Mouse (Mus musculus): ENCODE results near the gene Cdc14a.

Gene Cdc14a

DNA sequence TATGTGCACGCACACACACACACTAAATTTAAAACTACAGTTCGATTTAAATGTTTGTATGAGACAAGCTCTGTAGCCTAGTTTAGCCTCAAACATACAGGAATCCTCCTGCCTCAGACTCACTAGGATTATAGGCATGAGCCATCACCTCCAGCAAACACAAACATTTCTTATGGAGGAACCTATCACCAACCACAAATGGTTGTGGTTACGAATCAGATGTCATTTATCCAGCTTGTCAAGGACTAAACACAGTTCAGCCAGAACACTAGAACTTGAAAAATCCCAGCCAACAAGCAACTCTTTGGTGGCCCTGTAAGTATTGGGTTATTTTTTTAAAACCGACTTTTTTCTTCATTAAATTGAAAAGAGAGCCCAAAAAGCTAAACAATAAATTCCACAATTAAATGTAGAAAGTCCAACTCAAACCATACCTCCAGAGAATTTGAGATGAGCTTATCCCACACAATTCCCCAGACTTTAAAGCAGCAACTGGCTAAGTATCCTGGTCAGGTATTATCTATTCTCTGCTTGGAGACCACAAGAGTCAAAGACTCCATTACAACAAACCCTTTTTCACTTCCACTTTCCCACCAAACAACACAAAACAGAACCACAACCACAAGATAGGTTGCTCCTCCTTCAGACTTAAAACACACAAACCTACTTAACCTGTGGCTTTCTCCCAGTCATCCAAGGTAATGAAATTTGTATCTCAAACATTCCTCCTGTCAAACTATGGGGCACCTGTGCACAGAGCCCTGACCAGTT, 10.7 kb downstream of the Cdc14a start:
- DNase-seq (ENCODE audit: low spot score), result no peak

DNA sequence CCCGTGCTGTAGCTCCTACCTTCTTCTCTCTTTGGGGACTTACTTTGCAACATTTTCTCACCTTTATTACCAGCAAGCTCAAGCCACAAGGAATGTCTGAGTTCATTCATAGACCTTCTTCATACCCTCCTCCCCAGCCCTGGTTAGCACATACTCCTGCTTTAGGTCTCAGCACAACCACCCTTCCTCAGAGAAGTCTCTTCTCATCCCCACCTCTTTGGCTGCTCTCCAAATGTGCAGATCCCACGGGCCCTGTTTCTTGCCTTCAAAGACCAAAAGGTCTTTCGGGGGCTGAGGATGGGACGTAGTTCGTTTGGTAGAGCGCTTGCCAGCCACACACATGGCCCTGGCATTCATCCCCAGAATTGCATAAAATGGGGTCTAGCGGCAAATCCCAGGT, 13.8 kb downstream of the Cdc14a start:
- no peak for DNase-seq (ENCODE audit: low spot score)

DNA sequence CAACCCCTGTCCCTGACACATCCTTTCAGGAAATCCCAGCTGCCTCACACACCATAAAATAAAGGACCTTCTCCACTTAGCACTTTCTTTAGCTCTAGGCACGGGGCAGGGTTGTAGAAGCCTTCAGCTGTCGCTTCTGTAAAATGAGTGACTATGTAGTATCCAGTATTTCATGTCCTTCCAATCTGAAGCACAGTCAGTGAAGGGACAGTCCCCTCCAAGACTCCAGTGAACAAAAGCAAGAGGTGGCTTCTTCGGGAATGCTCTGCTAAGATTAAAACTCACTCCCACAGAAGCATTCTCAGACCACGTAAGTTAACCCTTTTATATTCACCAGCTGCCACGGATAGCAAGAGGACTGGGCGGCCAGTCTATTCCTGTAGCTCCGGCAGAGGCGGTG, 14.3 kb downstream of the Cdc14a start:
- no peak for DNase-seq (ENCODE audit: low spot score)

DNA sequence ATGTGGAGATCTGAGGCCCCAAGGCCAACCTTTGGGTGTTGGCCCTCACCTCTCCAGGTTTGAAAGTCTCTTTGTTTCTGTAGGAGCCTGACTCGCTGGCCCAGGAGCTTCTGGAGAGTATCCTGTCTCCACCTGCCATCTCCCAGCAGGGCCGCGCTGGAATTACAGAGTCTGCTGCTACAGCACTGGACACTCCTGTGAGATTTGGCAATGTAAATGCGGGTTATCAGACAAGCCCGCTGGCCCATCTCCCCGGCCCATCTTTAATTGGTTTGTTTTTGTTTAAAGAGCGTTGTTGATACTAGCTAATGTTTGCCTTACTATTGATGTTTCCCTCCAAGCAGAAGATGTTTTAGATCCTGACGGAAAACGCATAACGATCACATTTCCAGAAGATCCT, 15.0 kb downstream of the Cdc14a start:
- no peak for DNase-seq (ENCODE audit: low spot score)

DNA sequence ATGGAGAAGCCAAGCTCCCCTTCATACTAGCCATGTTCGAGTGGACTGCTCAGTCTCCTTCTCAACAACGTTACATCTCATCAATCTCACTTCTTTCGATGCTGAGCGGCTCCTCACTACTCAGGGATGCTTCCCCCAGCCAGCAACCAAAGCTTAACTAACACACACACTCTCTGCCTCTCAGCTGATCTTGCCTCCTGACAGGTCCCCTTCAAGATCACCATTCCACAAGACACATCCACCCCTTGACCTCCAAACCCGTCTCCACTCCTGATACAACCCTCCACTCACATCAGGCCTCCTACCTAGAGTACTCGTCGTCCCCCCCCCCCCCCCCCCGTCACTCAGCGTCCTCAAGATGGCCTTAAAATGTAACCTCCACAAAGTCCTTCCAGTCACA, 18.3 kb downstream of the Cdc14a start:
- no peak for DNase-seq (ENCODE audit: low spot score)

DNA sequence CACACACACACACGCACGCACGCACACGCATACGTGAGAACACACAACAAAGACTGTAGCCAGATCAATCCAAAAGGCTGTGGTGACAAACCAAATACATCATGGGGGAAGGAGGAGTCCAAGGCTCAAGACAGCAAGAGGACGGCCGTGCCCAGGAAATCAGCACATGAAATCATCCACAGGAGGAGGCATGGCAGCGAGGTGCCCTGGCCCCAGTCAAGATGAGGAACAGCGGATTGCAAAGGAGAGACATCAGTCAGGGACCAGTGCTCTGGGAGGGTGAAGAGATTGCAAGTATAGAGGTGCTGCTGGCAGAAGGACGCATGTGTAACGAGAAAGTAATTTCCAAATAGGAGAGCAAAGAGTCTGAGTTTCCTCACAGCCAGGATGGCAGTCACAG, 22.4 kb downstream of the Cdc14a start:
- no peak for DNase-seq (ENCODE audit: low spot score)

DNA sequence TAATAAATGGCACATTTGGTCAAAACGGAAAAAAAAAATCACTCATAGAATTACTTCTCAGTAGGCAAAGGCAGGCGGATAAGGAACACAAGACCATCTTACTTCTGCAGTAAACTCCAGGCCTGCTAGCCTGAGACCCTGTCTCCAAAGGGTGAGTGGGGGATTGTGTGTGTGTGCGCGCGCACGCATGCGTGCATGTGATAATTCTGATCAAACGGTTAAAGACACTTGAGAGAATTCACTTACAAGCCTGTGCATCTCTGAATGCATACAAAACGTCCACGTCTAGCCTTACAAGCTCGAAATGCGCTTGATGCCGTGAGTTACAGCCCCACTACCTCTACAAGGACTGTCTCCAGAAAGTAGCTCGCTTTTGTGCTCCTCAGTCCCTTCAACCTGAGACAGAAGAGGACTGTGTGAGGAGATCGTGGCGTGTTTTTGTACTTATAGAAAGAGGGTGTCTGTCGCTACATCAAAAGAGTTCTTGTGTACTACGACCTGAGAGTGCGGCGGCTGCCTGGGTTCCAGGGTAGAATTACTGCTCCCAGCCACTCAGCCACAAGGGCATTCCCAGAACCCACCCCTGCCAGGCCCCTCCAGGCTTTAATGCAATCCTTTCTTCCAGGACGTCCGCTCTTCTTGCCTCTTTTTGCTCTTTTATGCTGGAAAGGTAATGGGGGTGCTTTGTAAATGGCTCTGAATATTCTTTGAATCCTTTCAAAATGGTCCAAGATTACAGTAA, 24.3 kb downstream of the Cdc14a start:
- DNase-seq (ENCODE audit: low spot score), result no peak

DNA sequence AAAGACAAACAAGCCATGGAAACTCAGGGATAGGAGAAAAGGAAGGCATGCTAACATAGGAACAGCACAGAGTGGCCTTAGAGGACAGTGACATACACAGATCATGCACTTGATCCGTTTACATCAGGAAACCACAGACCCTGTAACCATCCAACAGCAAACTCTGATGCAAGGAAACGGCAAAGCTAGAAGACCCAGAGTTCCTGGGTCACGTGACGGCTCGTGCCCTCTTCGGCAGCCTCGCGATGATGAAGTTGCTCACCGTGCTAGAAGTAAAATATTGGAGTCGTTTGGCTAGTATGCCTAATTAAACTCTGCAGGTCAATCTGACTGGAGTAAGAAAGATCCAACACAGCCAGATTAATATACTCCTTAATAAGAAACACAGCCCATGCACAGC, 25.3 kb downstream of the Cdc14a start:
- no peak for DNase-seq (ENCODE audit: low spot score)

DNA sequence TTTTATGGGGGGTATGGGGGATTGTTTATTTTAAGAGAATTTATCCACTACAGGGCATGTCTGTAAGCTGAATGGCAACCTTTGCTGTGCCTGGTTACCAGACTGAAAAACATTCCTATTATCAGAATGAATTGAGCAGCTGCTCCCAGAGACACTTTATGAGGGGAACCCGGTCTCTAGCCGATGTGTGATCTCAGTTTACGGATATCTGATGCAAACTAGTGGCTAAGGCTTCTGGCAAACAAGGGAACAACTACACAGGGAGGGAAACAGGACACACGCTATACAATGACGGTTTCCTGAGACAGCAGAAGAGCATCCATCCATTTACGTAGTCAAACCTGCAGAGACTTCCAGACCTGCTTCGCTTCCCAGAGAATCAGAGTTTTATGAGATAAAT, 25.9 kb downstream of the Cdc14a start:
- no peak for DNase-seq (ENCODE audit: low spot score)

DNA sequence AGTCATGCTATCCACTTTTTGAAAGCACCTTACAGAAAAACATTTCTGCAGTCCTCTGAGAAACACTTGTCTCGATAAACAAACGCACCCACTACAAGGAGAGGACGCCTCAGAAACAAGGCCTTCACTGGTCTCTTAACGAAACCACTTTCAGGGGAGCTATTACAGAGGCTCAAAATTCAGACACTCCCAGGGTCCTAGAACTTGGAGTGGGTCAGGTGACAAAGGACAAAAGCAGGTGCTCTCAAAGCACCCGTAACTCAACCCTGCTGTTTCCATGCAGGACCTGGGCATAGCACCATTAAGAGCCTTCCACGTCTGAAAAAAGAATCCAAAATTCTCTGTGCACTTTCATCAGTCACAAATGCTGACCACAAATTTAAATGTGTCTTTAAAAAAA, 26.5 kb downstream of the Cdc14a start:
- no peak for DNase-seq (ENCODE audit: low spot score)

DNA sequence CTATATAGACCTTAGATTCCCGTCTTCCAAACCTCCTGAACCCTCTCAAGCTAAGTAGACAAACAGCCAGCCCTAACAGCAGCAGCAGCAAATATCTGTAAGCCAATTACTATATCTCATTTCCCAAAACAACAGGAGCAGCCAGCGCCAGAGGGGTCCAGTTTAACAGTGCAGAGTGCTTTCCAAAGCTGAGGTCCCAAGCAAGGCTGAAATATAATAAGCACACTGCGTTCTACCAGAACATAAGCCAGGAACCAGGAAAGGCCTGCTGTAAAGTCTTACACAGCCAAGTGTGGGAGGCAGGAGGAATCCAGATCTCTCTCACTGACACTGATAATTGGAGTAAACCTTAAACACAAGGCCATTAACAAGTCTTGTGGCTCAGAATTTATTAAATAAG, 27.3 kb downstream of the Cdc14a start:
- DNase-seq (ENCODE audit: low spot score), result no peak

DNA sequence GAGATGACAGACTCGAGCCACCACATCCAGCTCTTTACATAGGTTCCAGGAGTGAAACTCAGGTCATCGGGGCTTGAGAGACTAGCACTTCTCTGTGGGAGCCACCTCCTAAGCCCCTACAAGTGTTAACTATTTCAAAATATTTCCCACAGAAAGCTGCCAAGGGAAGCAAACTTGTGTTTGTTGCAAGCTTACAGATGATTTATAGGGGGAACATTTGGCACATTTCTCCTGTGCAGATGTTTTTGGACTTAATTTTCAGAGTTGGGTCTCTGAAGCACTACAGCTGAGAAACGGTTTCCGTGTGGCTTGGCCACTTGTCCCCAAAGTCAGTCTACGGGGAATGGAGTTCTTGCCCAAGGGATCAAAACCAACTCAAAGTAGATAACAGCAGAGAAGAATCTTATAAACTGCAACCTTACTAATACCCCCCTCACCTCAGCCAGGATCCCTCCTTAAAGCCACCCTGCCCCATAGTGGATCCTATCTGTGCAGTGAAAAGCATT, 28.9 kb downstream of the Cdc14a start:
- DNase-seq (ENCODE audit: low spot score), result no peak

DNA sequence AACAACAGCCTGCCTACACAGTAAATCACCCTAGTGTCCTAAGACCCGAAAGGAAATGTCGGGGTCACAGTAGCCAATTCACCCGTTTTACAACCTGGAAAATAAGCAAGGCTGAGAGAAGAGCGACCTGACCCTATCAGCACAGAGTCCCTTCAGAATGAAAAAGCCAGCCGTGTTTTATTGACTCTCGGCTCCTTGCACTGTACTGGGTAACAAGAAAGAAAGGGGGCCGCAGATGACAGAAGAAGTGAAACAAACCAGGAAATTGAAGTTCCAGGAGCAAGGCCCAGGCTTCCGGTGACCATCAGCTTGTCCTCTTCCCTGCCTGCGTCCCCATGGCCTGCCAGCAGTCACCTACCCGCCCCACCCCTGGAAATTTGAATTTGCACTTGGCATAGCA, 32.4 kb downstream of the Cdc14a start:
- no peak for DNase-seq (ENCODE audit: low spot score)

DNA sequence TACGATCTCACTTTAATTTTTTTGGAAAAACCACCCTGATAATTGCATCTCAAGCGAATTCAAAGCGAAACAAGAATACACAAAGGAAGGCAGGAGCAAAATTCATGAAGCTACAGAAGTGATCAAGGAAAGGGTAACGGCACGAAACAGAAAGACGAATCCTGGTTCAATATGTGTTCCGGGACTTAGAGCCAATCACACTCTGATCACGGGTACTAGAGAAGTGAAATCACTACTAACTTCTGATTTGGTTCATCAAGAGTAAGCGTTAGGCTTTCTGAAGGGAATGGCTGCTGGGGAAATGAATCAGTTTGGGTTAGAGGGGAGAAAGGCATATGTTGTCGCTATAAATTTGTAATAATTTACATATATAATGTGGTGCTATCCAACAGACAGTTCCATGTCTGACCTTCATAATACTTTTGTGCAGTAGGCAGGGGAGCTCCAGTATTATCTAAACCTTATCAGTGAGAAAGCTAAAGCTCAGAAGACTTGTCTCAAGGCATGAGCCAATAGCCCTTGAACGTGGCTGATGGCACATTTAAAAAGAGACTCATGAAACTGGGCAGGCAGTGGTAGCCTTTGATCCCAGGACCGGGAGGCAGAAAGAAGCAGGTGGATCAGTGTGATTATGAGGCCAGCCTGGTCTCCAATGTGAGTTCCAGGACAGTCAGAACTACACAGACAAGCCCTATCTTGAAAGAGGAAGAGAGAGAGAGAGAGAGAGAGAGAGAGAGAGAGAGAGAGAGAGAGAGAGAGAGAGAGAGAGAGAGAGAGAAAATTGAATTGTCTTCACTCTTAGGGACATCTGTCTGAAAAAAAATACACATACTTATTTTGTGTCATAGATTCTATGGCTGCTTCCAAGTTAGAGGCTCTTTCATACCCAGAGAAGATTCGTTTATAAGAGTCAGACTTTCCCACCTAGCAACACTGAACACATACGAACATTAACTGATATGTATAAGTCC, 34.0 kb downstream of the Cdc14a start:
- DNase-seq (ENCODE audit: low spot score), result no peak

DNA sequence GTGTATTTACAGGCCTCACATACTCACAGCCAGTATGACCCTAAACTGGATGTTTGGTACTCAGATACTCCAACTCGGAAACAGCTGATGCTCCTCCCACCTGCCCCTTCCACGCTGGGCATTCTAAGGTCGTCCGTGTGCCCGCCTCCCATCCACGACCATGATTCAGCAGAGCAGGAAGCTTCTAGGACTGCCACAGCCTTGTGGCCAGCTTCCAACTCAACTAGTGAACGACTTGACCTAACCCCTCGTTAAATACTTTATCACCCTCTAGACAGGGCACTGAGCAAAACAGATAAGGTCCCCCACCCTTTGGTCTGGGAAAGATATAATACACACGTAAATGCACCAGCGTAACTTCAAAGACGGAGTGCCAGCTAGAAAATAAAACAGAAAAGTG, 35.0 kb downstream of the Cdc14a start:
- peak; percentile 38 for DNase-seq (ENCODE audit: low spot score)

DNA sequence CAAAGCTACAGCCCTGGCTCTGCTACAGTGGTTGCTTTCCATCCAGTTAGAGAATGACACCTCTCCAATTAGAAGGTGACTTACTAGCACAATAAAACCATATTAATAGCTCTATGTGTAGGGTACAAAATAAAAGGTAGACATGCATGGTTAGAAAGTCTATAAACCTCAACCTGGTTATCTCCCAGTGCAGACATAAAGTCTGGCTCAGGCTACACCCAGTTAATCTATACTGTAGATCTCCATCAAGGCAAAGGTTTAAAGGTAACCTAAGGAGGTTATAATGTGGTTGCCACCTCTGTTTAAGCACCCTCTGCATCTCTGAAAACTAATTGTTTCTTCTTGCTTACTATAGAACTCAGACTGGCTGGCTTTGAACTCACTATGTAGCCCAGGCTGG, 36.9 kb downstream of the Cdc14a start:
- no peak for DNase-seq (ENCODE audit: low spot score)

DNA sequence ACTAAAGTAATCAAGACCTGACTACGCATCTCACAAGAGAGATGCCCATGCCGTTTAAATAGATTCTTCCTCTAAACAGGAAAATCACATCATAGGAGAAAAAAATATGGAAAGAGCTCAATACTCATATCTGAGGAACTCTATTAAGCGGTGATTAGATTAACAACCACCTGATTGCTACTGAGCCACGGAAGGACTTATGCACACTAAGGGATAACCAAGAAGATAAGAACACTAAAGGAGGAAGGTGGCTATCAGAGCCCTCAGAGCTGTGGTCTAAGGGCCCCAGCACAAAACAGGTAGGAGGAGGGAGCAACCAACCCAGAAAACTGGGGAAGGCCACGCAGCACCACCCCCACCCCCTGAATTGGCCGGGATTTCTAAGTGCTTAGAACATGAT, 37.5 kb downstream of the Cdc14a start:
- no peak for DNase-seq (ENCODE audit: low spot score)

DNA sequence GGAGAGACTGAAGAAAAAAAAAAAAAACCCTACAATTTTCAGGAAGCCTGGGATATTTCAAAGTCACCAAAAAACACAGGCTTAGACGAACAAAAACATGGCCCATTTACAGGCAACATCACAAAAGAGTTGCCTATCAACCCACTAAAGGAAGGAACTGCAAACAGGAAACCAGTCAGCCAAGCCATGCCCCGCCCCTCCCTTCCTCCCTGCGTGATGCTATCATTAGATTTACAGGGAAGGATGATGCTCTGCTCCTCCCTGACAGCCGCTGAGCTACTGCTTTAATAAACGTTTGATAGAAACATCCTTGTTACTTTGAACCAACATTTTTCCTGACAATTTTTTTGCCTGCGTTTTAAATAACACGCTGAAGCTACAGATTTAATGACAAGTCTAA, 39.5 kb downstream of the Cdc14a start:
- DNase-seq (ENCODE audit: low spot score), result no peak

DNA sequence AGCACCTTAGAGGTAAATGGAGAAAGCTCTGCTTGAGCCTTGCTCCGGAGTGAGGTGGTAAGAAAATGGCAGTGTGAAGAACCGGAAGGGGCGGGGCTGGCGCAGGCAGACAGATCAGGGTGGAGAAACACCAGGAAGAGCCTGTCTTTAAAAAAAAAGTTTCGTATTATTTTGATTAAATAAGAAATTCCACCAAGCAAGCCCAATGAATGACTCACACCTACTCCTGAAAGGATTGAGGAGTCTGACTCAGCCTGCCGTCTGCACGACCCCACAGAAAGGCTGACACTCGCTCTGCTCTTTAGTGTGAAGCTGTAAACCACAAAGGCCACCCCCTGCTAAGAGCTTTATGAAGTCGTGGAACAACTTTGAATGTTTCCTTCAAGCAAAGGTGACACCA, 43.5 kb downstream of the Cdc14a start:
- no peak for DNase-seq (ENCODE audit: low spot score)

DNA sequence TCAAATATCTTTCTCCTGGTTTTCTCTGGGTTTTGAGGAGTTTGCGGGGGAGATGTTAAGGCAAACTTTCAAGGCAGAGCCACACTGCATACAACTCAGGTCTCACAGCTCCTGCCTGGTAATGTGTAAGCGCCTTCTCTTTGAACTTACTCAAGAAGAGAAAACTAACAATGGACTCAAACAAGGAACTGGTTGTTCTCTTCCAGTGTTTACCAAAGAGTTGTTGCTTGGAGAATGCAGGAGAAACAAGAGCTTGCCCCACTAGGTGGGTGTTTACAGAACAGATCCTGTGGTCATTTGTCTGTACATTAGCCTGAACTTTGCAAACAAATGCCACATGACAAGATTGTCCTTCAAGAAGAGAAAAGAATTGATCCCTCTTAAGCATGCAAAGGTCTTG, 48.4 kb downstream of the Cdc14a start:
- no peak for DNase-seq (ENCODE audit: low spot score)

DNA sequence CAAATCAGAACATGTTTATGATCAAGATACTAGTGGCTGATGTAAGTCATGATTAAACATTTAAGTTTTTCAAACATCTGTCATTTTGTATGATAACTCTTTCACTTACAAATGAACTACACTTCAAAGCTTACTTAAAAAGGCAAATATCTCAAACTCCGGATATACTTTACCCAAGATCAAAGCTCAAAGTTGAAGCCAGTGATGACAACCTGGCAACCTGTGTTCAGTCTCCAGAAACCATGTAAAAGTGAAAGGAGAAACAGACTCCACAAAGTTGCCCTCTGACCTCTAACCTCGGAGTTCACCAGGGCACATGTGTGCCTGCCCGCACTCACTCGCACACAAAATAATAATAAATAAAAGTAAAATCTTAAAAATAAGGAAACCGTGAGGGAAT, 49.3 kb downstream of the Cdc14a start:
- DNase-seq (ENCODE audit: low spot score), result no peak

DNA sequence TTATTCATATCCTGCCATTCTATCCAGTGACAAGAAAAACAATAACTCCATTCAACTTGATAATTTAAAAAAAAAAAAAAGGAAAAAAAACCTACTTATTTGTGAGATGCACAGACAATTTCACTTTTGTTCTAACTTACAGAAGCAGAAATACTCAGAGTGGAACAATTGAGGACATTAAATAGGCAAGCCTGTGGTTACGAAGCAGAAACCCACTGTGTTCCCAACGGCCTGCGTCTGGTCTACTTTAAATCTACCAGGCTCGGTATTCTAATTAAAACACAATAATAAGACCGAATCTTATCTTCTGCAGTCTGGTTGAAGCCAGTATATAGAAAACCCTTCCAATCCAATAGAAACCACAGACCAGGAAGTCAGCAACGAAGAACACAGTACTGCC, 50.6 kb downstream of the Cdc14a start:
- DNase-seq (ENCODE audit: low spot score), result no peak

Data from ovary, postnatal 36 days (tissue).